Mouse (Mus musculus) liver, embryonic 14.5 days (tissue): Measurements from ENCODE around the gene Slc35d2.

Experiments used
- CTCF ChIP-seq: IDR thresholded peaks from 2 replicates; pipeline ENCODE4 v1.5.1; 2016; ENCODE audit warnings: antibody characterized with exemption, low read depth, control low read depth
- EP300 ChIP-seq: IDR thresholded peaks from 2 replicates; pipeline ENCODE4 v1.6.1; 2016; ENCODE audit warnings: antibody characterized with exemption, low read depth

DNA sequence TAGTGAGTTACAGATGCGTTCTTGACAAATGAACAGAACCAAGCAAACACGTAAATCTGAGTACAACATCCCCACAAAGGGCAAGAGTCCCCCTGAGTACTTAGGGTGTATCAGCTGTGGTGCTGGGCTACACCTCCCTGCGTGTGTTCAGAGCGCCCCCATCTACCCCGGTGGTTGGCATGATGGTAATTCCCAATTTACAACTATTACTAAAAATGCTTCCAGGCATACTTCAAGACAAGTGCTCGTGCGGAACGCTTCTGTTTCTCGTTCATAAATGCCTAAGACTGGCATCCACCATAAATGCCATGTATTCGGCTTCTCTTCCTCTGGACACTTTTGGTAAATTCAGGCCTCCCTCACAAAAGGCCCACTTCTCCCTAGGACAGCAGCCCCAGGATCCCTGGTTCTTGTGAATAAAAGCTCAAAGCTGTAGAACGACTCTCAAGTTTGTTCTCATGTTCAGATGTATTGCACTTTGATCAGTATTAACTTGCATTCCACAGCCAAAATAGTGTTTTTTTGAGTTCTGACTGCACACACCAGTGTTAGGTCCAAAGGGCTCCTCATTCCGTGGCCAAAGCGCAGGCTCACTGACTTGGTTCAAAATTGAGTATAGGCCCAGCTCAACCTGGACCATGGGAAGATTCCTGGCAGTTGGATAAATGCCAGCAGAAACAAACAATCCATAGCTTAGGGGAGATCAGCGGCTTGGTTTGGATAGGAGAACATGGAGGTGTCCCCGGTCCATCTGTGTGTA is 628 bp upstream of the Slc35d2 start:
- TF ChIP-seq CTCF, result peak; percentile 55
- no peak for TF ChIP-seq EP300
